Mouse (Mus musculus) heart, postnatal 0 days (tissue): Measurements from ENCODE around the gene Rnf227.

ENCODE experiments used
- CTCF ChIP-seq: IDR thresholded peaks from 2 replicates; pipeline ENCODE4 v1.5.1; 2016; ENCODE audit warnings: antibody characterized with exemption, control low read depth, low read depth
- EP300 ChIP-seq: IDR thresholded peaks from 2 replicates; pipeline ENCODE4 v1.6.1; 2016; ENCODE audit warnings: antibody characterized with exemption, low read depth

DNA sequence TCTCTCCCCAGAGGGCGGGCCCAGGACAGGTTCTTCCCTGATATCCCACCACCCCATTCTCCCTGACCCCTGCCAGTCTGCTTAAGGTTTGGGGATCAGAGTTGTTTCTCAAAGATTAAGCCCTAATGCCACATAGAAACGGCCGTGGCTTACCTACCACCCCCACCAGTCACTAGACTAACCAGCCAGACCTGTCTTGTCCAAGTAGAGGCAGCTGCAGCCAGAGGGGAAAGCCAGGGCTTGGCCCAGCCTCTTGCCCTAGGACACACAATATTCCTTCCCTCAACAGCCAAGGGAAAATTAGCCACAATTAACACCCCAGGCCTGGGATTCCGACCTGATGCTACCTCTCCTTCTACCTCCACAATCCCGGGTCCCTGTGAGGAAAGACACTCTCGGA lies 25.5 kb downstream of the Rnf227 start:
- TF ChIP-seq CTCF (no peak), EP300 (no peak)
